Comparison of ENCODE assay signal across 8 mouse cellular contexts in genomic region chr9:48184319-48184718, GRCm38 (mm10). TPM values are rescaled to one million over a fixed set of nuclear protein-coding genes. Genes with fewer than 3 reads are reported as not detected.
A peak's percentile ranks its signal among the peaks of the same experiment; 100 is the strongest.
DNase-seq lines count a peak whose midpoint lies in the region; ATAC-seq lines count a peak whose summit lies in the region.
"Had no signal": no experiment of that assay in that cellular context is flagged by ENCODE, and none has a peak within 500 bp of the region (broad histone marks: within the 10 kb centered on the region; RNA-seq: fewer than 3 reads in every experiment).

No protein-coding gene starts in this region.

- intact Hi-C loops in left cerebral cortex, postnatal 25 days (cut with DNase I): loop anchor here (5.0 kb wide), 1 partner anchor 112 kb away; no protein-coding TSS in a partner anchor

- ATAC-seq in megakaryocyte-erythroid progenitor cell, adult 5-6 weeks (replicated peaks; ENCODE audit: low FRiP score, low TSS enrichment, poor library complexity, severe bottlenecking): no peak
- ATAC-seq: Patski had no signal

- DNase-seq in retina, postnatal 1 day: peak; percentile 8
- DNase-seq in retina, embryonic 14.5 days (ENCODE audit: low spot score): no peak
- peak; percentile 51 for DNase-seq in gastrocnemius, postnatal 25 days
- DNase-seq in left cerebral cortex, postnatal 25 days (ENCODE audit: low spot score in 2 of 2): peak; percentile 16 to 44
- DNase-seq in skeletal muscle tissue, adult 2 months (ENCODE audit: low read depth, low spot score): peak; percentile 27
- no peak for DNase-seq in urinary bladder, adult 18-20 months (ENCODE audit: low spot score in 2 of 2)

RNA-seq across cellular contexts. Expression of gene Nxpe4, which starts 22.5 kb away (rescaled TPM):
- 1 to 10 TPM; 2.9 to 3.1 TPM for total RNA-seq in gastrocnemius, postnatal 25 days (2021)
- 1 to 10 TPM; 9.7 to 10.0 TPM for total RNA-seq in left cerebral cortex, postnatal 25 days (2021)
- total RNA-seq in megakaryocyte-erythroid progenitor cell, adult 5-6 weeks (2014; fragmentation: Nextera tagmentation): 17.6 and 22.7 TPM in 2 replicates
- total RNA-seq in megakaryocyte-erythroid progenitor cell, adult 5-6 weeks (2017): 11.2 and 13.5 TPM in 2 replicates

Comparison
In these comparisons a context has a peak if more than half of its experiments do, and no peak if none do; other contexts are left out.
1. DNase-seq: peak in retina, postnatal 1 day (single experiment), gastrocnemius, postnatal 25 days (single experiment), left cerebral cortex, postnatal 25 days (2 of 2) and skeletal muscle tissue, adult 2 months (single experiment); none in retina, embryonic 14.5 days (single experiment) and urinary bladder, adult 18-20 months (0 of 2).